Mouse (Mus musculus): ENCODE measurements around the gene Samd8.

DNA sequence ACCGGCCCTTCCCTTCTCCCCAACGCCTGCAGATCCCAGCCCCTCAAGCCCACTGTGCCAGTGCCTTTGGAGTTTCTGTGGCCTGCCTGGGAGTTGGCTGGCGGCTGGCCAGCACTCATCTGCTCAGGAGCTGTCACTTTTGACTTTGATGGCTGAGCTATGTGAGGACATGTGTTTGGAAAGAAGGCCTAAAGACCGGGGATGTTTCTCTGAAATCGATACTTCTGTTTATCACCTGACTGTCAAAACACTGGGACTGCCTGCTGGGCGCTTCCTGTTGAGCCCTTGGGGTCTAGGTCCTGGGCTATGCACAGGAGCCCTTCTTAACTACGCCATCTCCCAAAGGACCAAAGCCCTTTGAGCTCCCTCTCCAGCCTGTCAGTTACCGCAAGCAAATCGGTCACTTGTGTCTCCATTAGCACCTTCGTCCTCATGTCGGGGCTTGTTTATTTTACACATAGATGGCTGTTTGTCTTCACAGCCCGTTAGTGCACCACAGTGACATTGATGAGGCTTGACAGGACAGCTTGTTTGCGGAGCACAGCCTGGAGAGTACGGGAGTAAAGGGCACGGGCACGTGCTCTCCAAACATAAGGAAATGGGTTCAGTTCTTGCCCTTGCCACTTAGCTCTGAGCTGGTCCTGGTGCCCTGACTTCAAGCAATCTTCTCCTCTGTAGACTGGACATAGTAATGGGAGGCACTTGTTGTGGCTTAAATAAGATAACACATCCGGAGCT lies 30.5 kb upstream of the Samd8 start:
- TF ChIP-seq TAL1 (IDR thresholded peaks at IDR 0.05; ENCODE audit: low read length) (no peak), GATA1 (IDR thresholded peaks at IDR 0.05; ENCODE audit: low read length) (no peak)
